Mouse (Mus musculus) stomach, postnatal 0 days (tissue): ENCODE measurements around the gene Olfr148. TPM values are rescaled to one million over a fixed set of nuclear protein-coding genes. Genes with fewer than 3 reads are reported as not detected.

Source experiments
- ATAC-seq: fragments of 200-750 bp; cut with Nextera tagmentation; 2 replicates; pipeline ENCODE4 v1.8.0; 2017; ENCODE audit not compliant: low FRiP score, low TSS enrichment
- DNase-seq: peaks from one replicate; pipeline ENCODE4 v3.0.0-alpha.2; 2016; ENCODE audit warnings: low spot score
- H3K27ac ChIP-seq: fragments of 300-500 bp; sonication (generic); replicated peaks from 2 replicates; pipeline ENCODE4 v1.5.1; 2014; ENCODE audit warnings: mild to moderate bottlenecking, control low read depth
- H3K27me3 ChIP-seq: fragments of 300-500 bp; sonication (generic); 2 replicates; pipeline ENCODE4 v1.6.1; 2014; ENCODE audit warnings: low read length; ENCODE audit not compliant: control insufficient read depth, insufficient read depth
- H3K36me3 ChIP-seq: fragments of 300-500 bp; sonication (generic); 2 replicates; pipeline ENCODE4 v1.6.1; 2014; ENCODE audit warnings: low read length, mixed read lengths; ENCODE audit not compliant: control insufficient read depth, insufficient read depth
- H3K4me1 ChIP-seq: fragments of 300-500 bp; sonication (generic); replicated peaks from 2 replicates; pipeline ENCODE4 v1.6.1; 2014; ENCODE audit warnings: antibody characterized with exemption; ENCODE audit not compliant: control insufficient read depth, insufficient read depth
- H3K4me2 ChIP-seq: fragments of 300-500 bp; sonication (generic); replicated peaks from 2 replicates; pipeline ENCODE4 v1.6.1; 2014; ENCODE audit warnings: low read depth, mild to moderate bottlenecking, control low read depth, moderate library complexity
- H3K4me3 ChIP-seq: fragments of 300-500 bp; sonication (generic); 2 replicates; pipeline ENCODE4 v1.5.1; 2014; ENCODE audit warnings: low read depth, low read length, control low read depth
- H3K9ac ChIP-seq: fragments of 300-500 bp; sonication (generic); 2 replicates; pipeline ENCODE4 v1.6.1; 2014; ENCODE audit warnings: mild to moderate bottlenecking, low read length, control low read depth, mixed read lengths
- H3K9me3 ChIP-seq: fragments of 300-500 bp; sonication (generic); 2 replicates; pipeline ENCODE4 v1.6.1; 2016; ENCODE audit warnings: low read length; ENCODE audit not compliant: control insufficient read depth
- CTCF ChIP-seq: IDR thresholded peaks from 2 replicates; pipeline ENCODE4 v1.5.1; 2016; ENCODE audit warnings: antibody characterized with exemption, low read depth, mild to moderate bottlenecking, moderate library complexity
- EP300 ChIP-seq: optimal IDR thresholded peaks from 2 replicates; pipeline ENCODE3; 2016; ENCODE audit warnings: antibody characterized with exemption
- WGBS: fragments of 180-500 bp; shearing (Covaris S2); extraction: QIAGEN DNeasy Blood & Tissue Kit; methylation state at CpG from one replicate; pipeline ENCODE4 v1.1.7; 2014; 5-methylcytosine and 5-hydroxymethylcytosine counted together
- polyA plus RNA-seq: library from polyadenylated mRNA; unstranded; fragments of >200 nt; fragmentation: Nextera tagmentation; extraction: Ambion mirVana; gene quantifications from 2 replicates; pipeline ENCODE4 v1.2.1, GENCODE M21; 2015

Gene Olfr148
- polyA plus RNA-seq, 1 experiment from 2014 or later, result not detected

GRCm38 (mm10) chr9:39629069-39629468, 18.6 kb downstream of the Olfr148 start:
- WGBS, result 69% methylated on average over 2 of the region's 2 CpGs
- TF ChIP-seq EP300 (no peak), CTCF (no peak)

GRCm38 (mm10) chr9:39633913-39634594, 23.6 kb downstream of the Olfr148 start:
- WGBS, result 37% methylated on average over 4 of the region's 4 CpGs
- Histone ChIP-seq H3K27ac (no peak overlapping the region), H3K4me1 (no peaks in the 10 kb centered on the region), H3K9me3 (no peaks in the 10 kb centered on the region), H3K4me2 (no peak overlapping the region), H3K27me3 (no peaks in the 10 kb centered on the region), H3K4me3 (no peak overlapping the region), H3K9ac (no peak overlapping the region), H3K36me3 (no peaks in the 10 kb centered on the region)
- DNase-seq (no peak), ATAC-seq (no peak)
- TF ChIP-seq CTCF, result no peak
- TF ChIP-seq EP300, result no peak

More at GRCm38 (mm10) chr9:39629069-39629468, 18.6 kb downstream of the Olfr148 start:
- Histone ChIP-seq H3K4me3 (no peak overlapping the region), H3K4me2 (no peak overlapping the region), H3K27ac (no peak overlapping the region), H3K27me3 (no peaks in the 10 kb centered on the region), H3K36me3 (no peaks in the 10 kb centered on the region), H3K9me3 (no peaks in the 10 kb centered on the region), H3K4me1 (no peaks in the 10 kb centered on the region), H3K9ac (no peak overlapping the region)
- DNase-seq (no peak), ATAC-seq (no peak)

GRCm38 (mm10) chr9:39644785-39645184, 34.3 kb downstream of the Olfr148 start, which contains the start of gene Olfr961:
Olfr961 (plus strand) TSS chr9:39645085.
- DNase-seq (no peak), ATAC-seq (no peak)
- H3K36me3 ChIP-seq, result no peaks in the 10 kb centered on the region
- no peak within 1 kb of the TSS for H3K9ac ChIP-seq
- no peak within 1 kb of the TSS for H3K4me2 ChIP-seq
- H3K27me3 ChIP-seq, result no peaks in the 10 kb centered on the region
- no peaks in the 10 kb centered on the region for H3K4me1 ChIP-seq
- no peak within 1 kb of the TSS for H3K4me3 ChIP-seq
- no peak within 1 kb of the TSS for H3K27ac ChIP-seq
- H3K9me3 ChIP-seq, result no peaks in the 10 kb centered on the region
- TF ChIP-seq CTCF, result no peak
- TF ChIP-seq EP300, result no peak

DNA sequence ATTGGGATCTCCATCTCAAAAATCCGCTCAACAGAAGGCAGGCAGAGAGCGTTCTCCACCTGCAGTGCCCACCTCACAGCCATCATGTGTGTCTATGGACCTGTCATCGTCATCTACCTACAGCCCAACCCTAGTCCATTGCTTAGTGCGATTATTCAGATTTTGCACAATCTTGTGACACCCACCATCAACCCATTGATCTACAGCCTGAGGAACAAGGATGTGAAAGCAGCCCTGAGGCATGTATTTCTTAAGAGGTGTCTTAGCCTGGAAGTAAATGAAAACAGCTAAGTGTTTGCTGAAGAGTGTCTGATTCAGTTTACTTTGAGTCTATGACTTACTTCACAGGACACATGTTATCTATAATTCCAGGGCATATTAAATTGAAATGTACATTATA, 36.9 kb downstream of the Olfr148 start:
- H3K27ac ChIP-seq, result no peak overlapping the region
- 83% methylated on average over 4 of the region's 4 CpGs for WGBS
- H3K9ac ChIP-seq, result no peak overlapping the region
- no peak for ATAC-seq
- no peak for DNase-seq
- H3K4me2 ChIP-seq, result no peak overlapping the region
- no peaks in the 10 kb centered on the region for H3K9me3 ChIP-seq
- no peak for TF ChIP-seq CTCF
- TF ChIP-seq EP300, result no peak
- H3K36me3 ChIP-seq, result no peaks in the 10 kb centered on the region
- no peak overlapping the region for H3K4me3 ChIP-seq
- H3K4me1 ChIP-seq, result no peaks in the 10 kb centered on the region
- H3K27me3 ChIP-seq, result no peaks in the 10 kb centered on the region

DNA sequence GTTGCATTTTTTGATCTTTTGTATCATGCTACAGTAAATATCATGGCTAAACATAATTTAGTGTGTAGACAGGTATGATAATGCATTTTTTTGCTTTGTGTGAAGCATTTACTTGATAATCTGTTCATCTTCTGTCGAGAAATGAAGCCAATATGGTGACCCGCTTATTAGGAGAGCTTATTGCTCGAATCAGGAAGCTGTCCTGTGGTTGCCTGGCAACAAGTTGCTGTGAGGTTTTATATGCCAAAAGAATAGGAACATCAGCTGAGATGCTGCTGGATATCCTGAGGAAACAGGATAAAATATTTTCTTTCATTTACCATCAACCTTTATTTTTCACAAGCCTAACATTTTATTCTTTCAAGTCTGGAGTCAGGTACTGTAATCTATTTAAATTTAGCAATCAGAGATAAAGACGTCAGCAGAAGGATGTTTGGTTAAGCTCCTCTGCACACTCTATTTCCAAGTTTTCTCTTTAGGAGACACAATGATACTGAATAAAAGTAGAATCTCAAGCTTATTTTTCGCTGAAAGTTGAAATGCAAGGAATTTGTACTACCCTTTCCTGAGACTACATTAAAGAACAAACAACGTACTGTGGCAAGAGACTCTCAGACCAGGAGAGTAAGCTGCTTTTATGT, 44.4 kb downstream of the Olfr148 start:
- H3K9me3 ChIP-seq, result no peaks in the 10 kb centered on the region
- H3K9ac ChIP-seq, result no peak overlapping the region
- WGBS, result 60% methylated on average over 6 of the region's 6 CpGs
- no peaks in the 10 kb centered on the region for H3K4me1 ChIP-seq
- TF ChIP-seq EP300 (no peak), CTCF (no peak)
- no peak overlapping the region for H3K27ac ChIP-seq
- H3K27me3 ChIP-seq, result no peaks in the 10 kb centered on the region
- H3K4me3 ChIP-seq, result no peak overlapping the region
- no peaks in the 10 kb centered on the region for H3K36me3 ChIP-seq
- DNase-seq (no peak), ATAC-seq (no peak)
- no peak overlapping the region for H3K4me2 ChIP-seq

Other genes starting within 250 kb of the Olfr148 start
- not detected in 2 replicates for gene Olfr951, start 223.2 kb upstream of the Olfr148 start, polyA plus RNA-seq
- gene Olfr952, start 183.5 kb upstream of the Olfr148 start, polyA plus RNA-seq, result not detected in 2 replicates
- gene Olfr954, start 154.0 kb upstream of the Olfr148 start, polyA plus RNA-seq, result 0.02 TPM in 1 of 2 replicates, not detected in the other
- not detected in 2 replicates for gene Olfr955, start 138.7 kb upstream of the Olfr148 start, polyA plus RNA-seq
- not detected in 2 replicates for gene Olfr44, start 116.7 kb upstream of the Olfr148 start, polyA plus RNA-seq
- not detected in 2 replicates for gene Olfr957, start 94.8 kb upstream of the Olfr148 start, polyA plus RNA-seq
- not detected in 2 replicates for gene Olfr958, start 56.6 kb upstream of the Olfr148 start, polyA plus RNA-seq
- not detected in 2 replicates for gene Olfr959, start 35.1 kb upstream of the Olfr148 start, polyA plus RNA-seq
- 10.6 and 12.5 TPM in 2 replicates for gene AW551984, start 6.3 kb upstream of the Olfr148 start, polyA plus RNA-seq
- not detected in 2 replicates for gene Olfr960, start 10.7 kb downstream of the Olfr148 start, polyA plus RNA-seq
- not detected in 2 replicates for gene Olfr961, start 34.4 kb downstream of the Olfr148 start, polyA plus RNA-seq
- gene Olfr963, start 56.5 kb downstream of the Olfr148 start, polyA plus RNA-seq, result not detected in 2 replicates
- not detected in 2 replicates for gene Olfr149, start 96.5 kb downstream of the Olfr148 start, polyA plus RNA-seq
- not detected in 2 replicates for gene Olfr965, start 100.7 kb downstream of the Olfr148 start, polyA plus RNA-seq
- gene Olfr150, start 120.3 kb downstream of the Olfr148 start, polyA plus RNA-seq, result not detected in 2 replicates
- gene Olfr967, start 135.6 kb downstream of the Olfr148 start, polyA plus RNA-seq, result not detected in 2 replicates
- gene Olfr968, start 172.6 kb downstream of the Olfr148 start, polyA plus RNA-seq, result not detected in 2 replicates
- gene Olfr969, start 180.3 kb downstream of the Olfr148 start, polyA plus RNA-seq, result not detected in 2 replicates
- not detected in 2 replicates for gene Olfr970, start 198.2 kb downstream of the Olfr148 start, polyA plus RNA-seq
- gene Olfr971, start 226.2 kb downstream of the Olfr148 start, polyA plus RNA-seq, result not detected in 2 replicates